Mouse (Mus musculus) intestine, embryonic 16.5 days (tissue): ENCODE measurements around the gene Elmsan1. TPM values are rescaled to one million over a fixed set of nuclear protein-coding genes. Genes with fewer than 3 reads are reported as not detected.
A peak's percentile ranks its signal among the peaks of the same experiment; 100 is the strongest.

Source experiments
- ATAC-seq: fragments of 200-750 bp; cut with Nextera tagmentation; 2 replicates; pipeline ENCODE4 v1.8.0; 2017; ENCODE audit warnings: moderate TSS enrichment, moderate library complexity
- H3K27ac ChIP-seq: fragments of 300-500 bp; sonication (generic); 2 replicates; pipeline ENCODE4 v1.5.1; 2014; ENCODE audit warnings: mild to moderate bottlenecking, low read length
- H3K27me3 ChIP-seq: fragments of 300-500 bp; sonication (generic); replicated peaks from 2 replicates; pipeline ENCODE4 v1.6.1; 2014; ENCODE audit warnings: low read length, control low read depth, mixed read lengths; ENCODE audit not compliant: control insufficient read depth, insufficient read depth
- H3K36me3 ChIP-seq: fragments of 300-500 bp; sonication (generic); 2 replicates; pipeline ENCODE4 v1.6.1; 2014; ENCODE audit warnings: low read length, control low read depth; ENCODE audit not compliant: control insufficient read depth, insufficient read depth
- H3K4me1 ChIP-seq: fragments of 300-500 bp; sonication (generic); 2 replicates; pipeline ENCODE4 v1.6.1; 2014; ENCODE audit warnings: low read length, control low read depth, mixed read lengths; ENCODE audit not compliant: control insufficient read depth, insufficient read depth
- H3K4me2 ChIP-seq: fragments of 300-500 bp; sonication (generic); 2 replicates; pipeline ENCODE4 v1.6.1; 2014; ENCODE audit warnings: low read depth, low read length, control low read depth
- H3K4me3 ChIP-seq: fragments of 300-500 bp; sonication (generic); 2 replicates; pipeline ENCODE4 v1.5.1; 2014; ENCODE audit warnings: mild to moderate bottlenecking, low read length
- H3K9ac ChIP-seq: fragments of 300-500 bp; sonication (generic); 2 replicates; pipeline ENCODE4 v1.6.1; 2014; ENCODE audit warnings: low read depth, low read length
- H3K9me3 ChIP-seq: fragments of 300-500 bp; sonication (generic); 2 replicates; pipeline ENCODE4 v1.6.1; 2016; ENCODE audit warnings: low read length, control low read depth; ENCODE audit not compliant: control insufficient read depth
- WGBS: fragments of 180-500 bp; shearing (Covaris S2); extraction: QIAGEN DNeasy Blood & Tissue Kit; methylation state at CpG from one replicate; pipeline ENCODE4 v1.1.7; 2014; 5-methylcytosine and 5-hydroxymethylcytosine counted together
- polyA plus RNA-seq: library from polyadenylated mRNA; unstranded; fragments of >200 nt; fragmentation: Nextera tagmentation; extraction: Ambion mirVana; gene quantifications from 2 replicates; pipeline ENCODE4 v1.2.1, GENCODE M21; 2015

Elmsan1 gene
- polyA plus RNA-seq, 1 experiment from 2014 or later: 6.3 TPM

DNA sequence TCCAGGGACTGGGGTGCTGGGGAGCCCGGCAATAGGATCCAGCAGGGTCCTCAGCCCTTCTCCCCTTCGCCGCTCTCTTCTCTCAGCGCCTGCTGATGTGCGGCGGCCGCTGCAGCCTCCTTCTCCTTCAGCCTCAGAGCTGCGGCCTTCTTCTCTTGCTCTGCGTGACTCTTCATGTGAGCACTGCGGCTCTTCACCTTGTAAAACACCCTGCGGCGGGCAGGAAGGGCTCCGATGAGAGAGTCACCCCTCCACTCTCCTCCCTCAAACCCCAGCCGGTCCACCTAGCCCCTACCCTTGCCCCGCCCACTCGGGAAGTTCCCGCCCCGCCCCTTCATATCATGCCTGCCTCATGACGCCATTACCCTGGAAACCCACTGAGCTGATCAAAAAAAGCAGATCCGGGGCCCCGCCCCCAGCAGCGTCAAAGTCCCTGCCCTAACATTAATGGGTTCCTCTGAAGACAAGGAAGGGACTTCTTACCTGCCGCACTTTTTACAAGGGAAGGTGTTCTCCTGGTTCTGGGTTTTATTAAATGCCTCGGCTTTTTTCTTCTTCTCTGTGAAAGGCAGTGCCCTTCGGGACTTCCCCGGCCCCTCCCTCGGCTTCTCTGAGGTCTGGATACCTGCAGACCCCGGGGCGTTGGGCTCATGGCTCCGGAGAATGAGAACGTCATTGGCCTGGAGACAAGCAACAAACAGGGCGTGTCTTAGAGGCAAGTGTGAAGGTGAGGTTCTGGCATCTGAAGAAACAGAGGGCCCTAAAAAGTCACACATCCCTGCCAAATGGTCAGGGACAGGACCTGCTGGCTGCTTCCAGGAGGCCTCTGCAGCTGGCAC, 66.1 kb downstream of the Elmsan1 start:
- peak overlapping the region; percentile 40 for H3K4me2 ChIP-seq
- H3K9me3 ChIP-seq: no peaks in the 10 kb centered on the region
- no peaks in the 10 kb centered on the region for H3K27me3 ChIP-seq
- WGBS: 48% methylated on average over 32 of the region's 32 CpGs
- H3K9ac ChIP-seq: peak overlapping the region; percentile 45; the same call in 1 of the 2 replicates
- peaks cover 30% of the 10 kb centered on the region for H3K4me1 ChIP-seq
- H3K4me3 ChIP-seq: peak overlapping the region; percentile 12; the same call in 1 of the 2 replicates
- peak overlapping the region; percentile 80 for H3K27ac ChIP-seq
- peaks cover 12% of the 10 kb centered on the region; the same call in 1 of the 2 replicates for H3K36me3 ChIP-seq
- ATAC-seq: peak; percentile 57

DNA sequence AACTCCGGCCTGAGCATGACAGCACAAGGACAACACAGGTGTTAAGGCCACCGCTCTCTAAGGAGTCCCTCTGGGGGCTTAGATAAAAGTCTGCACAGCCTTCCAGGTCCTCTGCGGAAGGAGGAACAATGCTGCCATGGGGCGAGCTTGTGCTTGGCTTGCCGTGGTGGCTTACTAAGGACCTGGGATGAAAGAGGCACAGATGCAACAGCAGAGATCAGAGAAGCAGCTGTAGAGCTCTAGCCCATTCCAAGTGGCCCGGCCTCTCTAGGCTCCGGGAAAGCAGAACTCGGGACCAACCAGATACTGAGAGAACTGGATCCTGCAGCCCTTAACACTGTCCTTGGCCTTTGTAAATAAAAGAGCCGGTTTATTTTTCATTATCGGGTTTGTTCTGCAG, 66.8 kb downstream of the Elmsan1 start:
- no peaks in the 10 kb centered on the region for H3K9me3 ChIP-seq
- H3K27ac ChIP-seq: peak overlapping the region; percentile 80
- H3K27me3 ChIP-seq: no peaks in the 10 kb centered on the region
- WGBS: 69% methylated on average over 10 of the region's 10 CpGs
- peak overlapping the region; percentile 40 for H3K4me2 ChIP-seq
- peaks cover 9% of the 10 kb centered on the region; the same call in 1 of the 2 replicates for H3K36me3 ChIP-seq
- H3K4me3 ChIP-seq: 0 out of 2 replicates have a peak overlapping the region, but pooled peaks have one; percentile 12
- H3K4me1 ChIP-seq: peaks cover 30% of the 10 kb centered on the region
- no peak for ATAC-seq
- 0 out of 2 replicates have a peak overlapping the region, but pooled peaks have one; percentile 45 for H3K9ac ChIP-seq

DNA sequence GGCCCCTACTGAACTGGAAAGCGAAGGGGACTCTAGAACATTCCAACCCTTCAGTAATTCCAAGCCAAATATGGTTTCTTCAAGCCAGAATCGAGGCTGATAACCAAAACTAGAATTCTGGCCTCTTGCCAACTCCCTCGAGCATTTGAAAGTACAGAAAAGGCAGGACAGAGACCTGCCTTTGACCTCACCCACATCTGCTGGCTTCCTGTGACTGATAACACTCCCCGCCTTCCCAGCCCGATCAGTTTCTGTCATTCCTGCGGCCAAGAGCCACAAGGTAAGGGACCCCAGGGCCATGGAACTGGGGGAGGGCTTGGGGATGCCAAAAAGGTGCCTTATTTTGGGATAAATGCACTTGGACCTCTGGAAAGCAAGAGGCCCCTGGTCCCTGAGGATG, 67.7 kb downstream of the Elmsan1 start:
- ATAC-seq: peak; percentile 34; the same call in 1 of the 2 replicates
- H3K27me3 ChIP-seq: no peaks in the 10 kb centered on the region
- H3K4me1 ChIP-seq: peaks cover 30% of the 10 kb centered on the region
- H3K4me3 ChIP-seq: no peak overlapping the region
- H3K9ac ChIP-seq: no peak overlapping the region
- no peak overlapping the region for H3K4me2 ChIP-seq
- WGBS: 34% methylated on average over 6 of the region's 6 CpGs
- H3K36me3 ChIP-seq: no peaks in the 10 kb centered on the region
- no peaks in the 10 kb centered on the region for H3K9me3 ChIP-seq
- 0 out of 2 replicates have a peak overlapping the region, but pooled peaks have one; percentile 2 for H3K27ac ChIP-seq

DNA sequence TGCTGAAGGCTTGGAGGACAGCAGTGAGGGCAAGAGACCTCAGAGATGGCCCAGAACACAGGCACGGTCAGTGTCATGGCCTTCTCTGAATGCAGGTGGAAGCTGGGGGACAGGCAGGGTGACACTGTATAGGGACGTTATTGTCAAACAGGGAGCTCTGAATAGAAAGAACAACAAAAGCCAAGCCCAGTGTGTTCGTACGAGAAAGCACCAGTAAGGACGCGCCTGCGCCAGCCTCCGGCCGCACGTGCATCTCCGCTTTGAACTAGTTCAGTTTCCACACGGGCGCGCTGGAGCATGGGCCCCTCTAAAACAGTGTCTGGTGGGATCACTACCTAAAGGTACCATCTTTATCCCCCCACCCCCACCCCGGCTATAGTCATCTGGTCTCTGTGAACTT, 68.7 kb downstream of the Elmsan1 start:
- no peak overlapping the region for H3K4me3 ChIP-seq
- H3K9me3 ChIP-seq: no peaks in the 10 kb centered on the region
- H3K4me1 ChIP-seq: peaks cover 30% of the 10 kb centered on the region
- H3K27me3 ChIP-seq: no peaks in the 10 kb centered on the region
- WGBS: 81% methylated on average over 15 of the region's 15 CpGs
- H3K4me2 ChIP-seq: no peak overlapping the region
- no peaks in the 10 kb centered on the region for H3K36me3 ChIP-seq
- no peak overlapping the region for H3K9ac ChIP-seq
- no peak overlapping the region for H3K27ac ChIP-seq
- no peak for ATAC-seq

DNA sequence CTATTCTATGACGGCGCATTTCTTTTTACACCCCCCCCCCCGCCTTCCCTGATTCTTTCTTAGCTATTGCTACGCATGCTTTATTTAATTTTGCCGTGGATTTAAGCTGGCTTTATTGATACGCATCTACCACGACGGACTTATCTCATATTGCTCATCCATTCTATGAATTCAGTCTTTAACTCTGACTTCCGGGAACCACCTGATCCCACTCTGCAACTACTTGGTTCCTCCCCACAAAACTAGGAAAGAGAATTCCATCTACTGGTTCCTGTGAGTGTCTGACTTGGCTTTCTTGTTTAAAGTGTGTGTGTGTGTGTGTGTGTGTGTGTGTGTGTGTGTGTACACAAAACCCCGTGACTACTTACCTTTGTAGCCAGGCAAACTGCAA, 70.1 kb downstream of the Elmsan1 start:
- no peak overlapping the region for H3K27ac ChIP-seq
- peak overlapping the region; percentile 87 for H3K4me2 ChIP-seq
- H3K9ac ChIP-seq: peak overlapping the region; percentile 68
- H3K9me3 ChIP-seq: no peaks in the 10 kb centered on the region
- 13% methylated on average over 10 of the region's 10 CpGs for WGBS
- peaks cover 30% of the 10 kb centered on the region for H3K4me1 ChIP-seq
- H3K27me3 ChIP-seq: no peaks in the 10 kb centered on the region
- H3K36me3 ChIP-seq: no peaks in the 10 kb centered on the region
- ATAC-seq: no peak
- H3K4me3 ChIP-seq: peak overlapping the region; percentile 56

DNA sequence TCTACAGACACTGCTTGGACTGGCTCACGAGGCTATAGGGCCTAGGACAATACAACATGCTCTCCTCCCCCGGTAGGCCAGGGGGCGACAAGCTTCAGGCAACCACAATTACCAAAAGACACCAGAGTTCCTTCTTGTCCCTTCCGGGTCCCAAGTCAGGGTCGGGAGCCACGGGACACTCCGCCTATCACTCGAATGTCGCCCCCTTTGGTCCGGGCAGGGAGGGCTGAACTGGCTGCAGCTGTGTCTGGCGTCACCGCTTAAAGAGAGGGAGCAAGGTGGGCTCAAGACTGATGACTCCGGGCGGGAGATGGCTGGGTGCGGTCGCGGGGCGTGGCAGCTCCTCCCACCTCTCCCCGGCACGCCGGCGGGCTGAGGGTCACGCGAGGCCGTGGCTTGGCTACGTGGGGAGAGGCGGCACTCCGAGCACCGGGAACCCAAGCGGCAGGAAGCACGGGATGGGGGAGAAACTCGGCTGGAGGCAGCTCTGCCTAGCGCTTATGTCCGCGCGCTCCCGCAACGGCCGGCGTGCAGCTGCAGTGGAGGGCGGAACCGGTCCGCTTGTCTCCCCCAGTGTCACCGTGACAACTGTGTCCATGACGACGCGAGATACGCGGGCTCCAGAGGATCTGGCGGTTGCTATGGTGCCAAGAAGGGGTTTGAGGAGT, 70.6 kb downstream of the Elmsan1 start, which contains the start of gene Pnma1:
Pnma1 (minus strand) TSS at position 536 of the 668 bp plus-strand sequence.
- H3K27ac ChIP-seq: no peak within 1 kb of the TSS; the same call in 1 of the 2 replicates
- no peaks in the 10 kb centered on the region for H3K27me3 ChIP-seq
- no peaks in the 10 kb centered on the region for H3K9me3 ChIP-seq
- H3K4me1 ChIP-seq: peaks cover 24% of the 10 kb centered on the region
- peak within 1 kb of the TSS; percentile 68 for H3K9ac ChIP-seq
- H3K36me3 ChIP-seq: no peaks in the 10 kb centered on the region
- WGBS: 1% methylated on average over 50 of the region's 50 CpGs
- peak within 1 kb of the TSS; percentile 56 for H3K4me3 ChIP-seq
- peak within 1 kb of the TSS; percentile 87 for H3K4me2 ChIP-seq
- ATAC-seq: peak; percentile 59

DNA sequence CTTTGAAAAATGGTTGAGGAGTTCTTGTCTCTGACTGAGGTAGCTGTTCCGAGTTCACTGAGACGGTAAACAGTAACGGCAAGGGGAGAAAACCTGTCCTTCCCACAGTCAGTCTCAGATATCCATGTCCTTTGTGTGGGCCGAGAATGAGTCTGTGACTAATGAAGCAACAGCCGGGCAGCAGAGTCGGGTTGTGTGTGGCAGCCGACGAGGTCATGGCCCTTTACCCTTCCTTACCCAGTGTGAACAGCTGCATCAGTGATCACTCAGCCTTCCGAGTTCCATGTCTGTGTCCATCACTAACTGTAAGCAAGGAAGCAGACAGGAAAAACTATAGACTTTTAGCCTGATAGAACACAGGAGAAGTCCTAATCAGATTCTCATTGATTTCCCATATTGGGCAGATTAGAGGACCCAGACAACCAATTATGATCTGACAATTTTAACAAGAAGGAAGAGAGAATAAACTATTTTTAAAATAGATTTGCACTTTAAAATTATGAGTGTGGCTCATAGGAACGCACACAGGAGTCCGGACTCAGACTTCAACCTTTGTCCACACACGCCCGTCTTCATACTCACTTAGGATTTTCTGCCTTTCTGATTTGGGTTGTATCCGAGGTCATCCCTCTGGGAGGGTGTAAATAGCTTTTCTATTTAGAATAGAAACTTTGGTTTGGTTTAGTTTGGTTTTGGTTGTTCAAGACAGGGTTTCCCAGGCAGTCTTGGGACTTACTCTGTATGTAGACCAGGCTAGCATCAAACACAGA, 76.2 kb downstream of the Elmsan1 start:
- Histone ChIP-seq H3K36me3 (0 out of 2 replicates have a peak, but pooled peaks cover 3% of the 10 kb centered on the region), H3K9me3 (no peaks in the 10 kb centered on the region), H3K4me1 (no peaks in the 10 kb centered on the region), H3K4me2 (no peak overlapping the region), H3K27ac (no peak overlapping the region), H3K27me3 (no peaks in the 10 kb centered on the region), H3K9ac (no peak overlapping the region), H3K4me3 (no peak overlapping the region)
- WGBS: 60% methylated on average over 14 of the region's 14 CpGs
- ATAC-seq: no peak

DNA sequence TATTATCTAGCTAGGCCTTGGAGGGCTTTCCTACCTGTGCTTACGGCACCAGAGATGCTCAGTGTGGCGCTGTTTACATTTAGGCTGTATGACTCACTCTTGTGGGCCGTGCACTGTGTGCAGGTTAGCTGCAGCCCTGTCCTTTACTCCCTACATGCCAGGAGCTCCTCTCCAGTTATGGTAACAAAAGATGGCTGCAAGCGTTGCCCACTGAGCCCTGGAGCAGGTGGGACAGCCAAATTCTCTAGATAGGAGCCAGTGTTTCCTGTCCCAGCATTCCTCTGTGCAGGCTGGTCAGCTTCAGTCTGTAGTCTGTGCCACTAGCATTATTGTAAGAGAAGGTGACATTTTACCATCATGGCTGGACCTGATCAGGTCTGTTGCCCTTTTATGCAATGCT, 77.4 kb downstream of the Elmsan1 start:
- ATAC-seq: no peak
- Histone ChIP-seq H3K27ac (no peak overlapping the region), H3K9me3 (no peaks in the 10 kb centered on the region), H3K4me1 (no peaks in the 10 kb centered on the region), H3K4me2 (no peak overlapping the region), H3K4me3 (no peak overlapping the region), H3K27me3 (no peaks in the 10 kb centered on the region), H3K9ac (no peak overlapping the region), H3K36me3 (0 out of 2 replicates have a peak, but pooled peaks cover 3% of the 10 kb centered on the region)
- WGBS: 70% methylated on average over 4 of the region's 4 CpGs

DNA sequence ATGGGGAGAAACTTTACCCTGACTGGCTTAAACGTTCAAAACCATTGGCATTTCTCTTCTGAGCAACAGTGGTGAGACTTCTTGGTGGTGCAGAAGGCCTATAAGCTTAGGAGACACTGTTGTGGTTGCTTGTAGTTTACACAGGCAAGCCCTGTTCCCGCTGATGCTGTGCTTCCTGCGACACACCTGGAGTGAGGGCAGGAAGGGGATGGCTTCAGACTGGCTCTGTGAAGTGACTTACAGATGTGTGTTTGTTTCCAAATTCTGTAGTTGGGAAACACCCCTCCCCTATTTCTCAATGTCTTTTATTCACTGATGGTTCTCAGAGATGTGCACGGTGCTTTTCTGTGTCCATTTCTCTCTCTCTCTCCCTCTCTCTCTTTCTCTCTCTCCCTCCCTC, 78.5 kb downstream of the Elmsan1 start:
- WGBS: 70% methylated on average over 4 of the region's 4 CpGs
- ATAC-seq: no peak
- Histone ChIP-seq H3K4me2 (no peak overlapping the region), H3K27me3 (no peaks in the 10 kb centered on the region), H3K4me3 (no peak overlapping the region), H3K36me3 (0 out of 2 replicates have a peak, but pooled peaks cover 3% of the 10 kb centered on the region), H3K9me3 (no peaks in the 10 kb centered on the region), H3K9ac (no peak overlapping the region), H3K4me1 (no peaks in the 10 kb centered on the region), H3K27ac (no peak overlapping the region)
